Mouse (Mus musculus) liver, embryonic 13.5 days (tissue): ENCODE measurements around the gene Fkbp15. TPM values are rescaled to one million over a fixed set of nuclear protein-coding genes. Genes with fewer than 3 reads are reported as not detected.

Experiments
- ATAC-seq: fragments of 200-750 bp; cut with Nextera tagmentation; 2 replicates; pipeline ENCODE4 v1.8.0; 2017; ENCODE audit warnings: low read depth, mild to moderate bottlenecking, moderate number of reproducible peaks, moderate library complexity
- DNase-seq: peaks from one replicate; pipeline ENCODE4 v3.0.0; 2022
- H3K27ac ChIP-seq: fragments of 300-500 bp; sonication (generic); 2 replicates; pipeline ENCODE4 v1.5.1; 2015; ENCODE audit warnings: moderate library complexity, mild to moderate bottlenecking, inconsistent platforms
- H3K27me3 ChIP-seq: fragments of 300-500 bp; sonication (generic); 2 replicates; pipeline ENCODE4 v1.6.1; 2015; ENCODE audit warnings: mild to moderate bottlenecking, inconsistent platforms
- H3K36me3 ChIP-seq: fragments of 300-500 bp; sonication (generic); 2 replicates; pipeline ENCODE4 v1.6.1; 2015; ENCODE audit warnings: mild to moderate bottlenecking, inconsistent platforms
- H3K4me1 ChIP-seq: fragments of 300-500 bp; sonication (generic); replicated peaks from 2 replicates; pipeline ENCODE4 v1.6.1; 2015; ENCODE audit warnings: inconsistent platforms
- H3K4me2 ChIP-seq: fragments of 300-500 bp; sonication (generic); 2 replicates; pipeline ENCODE4 v1.6.1; 2015; ENCODE audit warnings: inconsistent platforms, mild to moderate bottlenecking, moderate library complexity
- H3K4me3 ChIP-seq: fragments of 300-500 bp; sonication (generic); replicated peaks from 2 replicates; pipeline ENCODE4 v1.5.1; 2015; ENCODE audit warnings: mild to moderate bottlenecking, inconsistent platforms
- H3K9ac ChIP-seq: fragments of 300-500 bp; sonication (generic); 2 replicates; pipeline ENCODE4 v1.6.1; 2015; ENCODE audit warnings: mild to moderate bottlenecking, inconsistent platforms
- H3K9me3 ChIP-seq: fragments of 300-500 bp; sonication (generic); replicated peaks from 2 replicates; pipeline ENCODE4 v1.6.1; 2016; ENCODE audit warnings: inconsistent platforms
- WGBS: fragments of 180-500 bp; shearing (Covaris S2); methylation state at CpG from one replicate; pipeline ENCODE4 v1.1.7; 2015; ENCODE audit not compliant: insufficient replicate concordance; 5-methylcytosine and 5-hydroxymethylcytosine counted together
- polyA plus RNA-seq: library from polyadenylated mRNA; unstranded; fragments of >200 nt; fragmentation: Nextera tagmentation; extraction: Ambion mirVana; gene quantifications from 2 replicates; pipeline ENCODE4 v1.2.1, GENCODE M21; 2015

Gene Fkbp15
- polyA plus RNA-seq, 1 experiment from 2014 or later, result 15.5 TPM

GRCm38 (mm10) chr4:62389592-62390512, 29.5 kb upstream of the Fkbp15 start:
- Histone ChIP-seq H3K4me1 (peaks cover 16% of the 10 kb centered on the region), H3K9me3 (no peaks in the 10 kb centered on the region), H3K4me3 (no peak overlapping the region), H3K4me2 (no peak overlapping the region), H3K9ac (no peak overlapping the region), H3K27ac (no peak overlapping the region), H3K36me3 (peaks cover 63% of the 10 kb centered on the region), H3K27me3 (no peaks in the 10 kb centered on the region)
- WGBS, result 62% methylated on average over 5 of the region's 5 CpGs
- no peak for DNase-seq
- ATAC-seq, result peak; percentile 41; the same call in 1 of the 2 replicates

GRCm38 (mm10) chr4:62385439-62385838, 25.1 kb upstream of the Fkbp15 start:
- no peaks in the 10 kb centered on the region for H3K27me3 ChIP-seq
- H3K4me3 ChIP-seq, result no peak overlapping the region
- H3K36me3 ChIP-seq, result peaks cover 37% of the 10 kb centered on the region
- H3K4me2 ChIP-seq, result no peak overlapping the region
- ATAC-seq (no peak), DNase-seq (no peak)
- H3K4me1 ChIP-seq, result peaks cover 43% of the 10 kb centered on the region
- no peaks in the 10 kb centered on the region for H3K9me3 ChIP-seq
- H3K9ac ChIP-seq, result no peak overlapping the region
- H3K27ac ChIP-seq, result no peak overlapping the region
- WGBS, result 75% methylated on average over 7 of the region's 7 CpGs

GRCm38 (mm10) chr4:62384159-62384558, 23.8 kb upstream of the Fkbp15 start:
- H3K27me3 ChIP-seq, result no peaks in the 10 kb centered on the region
- DNase-seq, result no peak
- H3K9me3 ChIP-seq, result no peaks in the 10 kb centered on the region
- H3K4me1 ChIP-seq, result peaks cover 39% of the 10 kb centered on the region
- no peak overlapping the region for H3K4me3 ChIP-seq
- no peak overlapping the region for H3K9ac ChIP-seq
- 0 out of 2 replicates have a peak overlapping the region, but pooled peaks have one; percentile 12 for H3K4me2 ChIP-seq
- H3K27ac ChIP-seq, result no peak overlapping the region; the same call in 1 of the 2 replicates
- WGBS, result 72% methylated on average over 1 of the region's 1 CpGs
- ATAC-seq, result peak; percentile 66
- peaks cover 35% of the 10 kb centered on the region for H3K36me3 ChIP-seq

GRCm38 (mm10) chr4:62383752-62384151, 23.4 kb upstream of the Fkbp15 start:
- 77% methylated on average over 7 of the region's 7 CpGs for WGBS
- ATAC-seq (peak; percentile 35), DNase-seq (no peak)
- Histone ChIP-seq H3K36me3 (peaks cover 31% of the 10 kb centered on the region), H3K4me1 (peaks cover 43% of the 10 kb centered on the region), H3K4me2 (0 out of 2 replicates have a peak overlapping the region, but pooled peaks have one; percentile 12), H3K27me3 (no peaks in the 10 kb centered on the region), H3K27ac (peak overlapping the region; percentile 31; the same call in 1 of the 2 replicates), H3K4me3 (no peak overlapping the region), H3K9me3 (no peaks in the 10 kb centered on the region), H3K9ac (no peak overlapping the region)

GRCm38 (mm10) chr4:62383207-62383606, 22.9 kb upstream of the Fkbp15 start:
- WGBS, result 63% methylated on average over 6 of the region's 6 CpGs
- no peak overlapping the region for H3K9ac ChIP-seq
- ATAC-seq (no peak), DNase-seq (no peak)
- H3K36me3 ChIP-seq, result peaks cover 26% of the 10 kb centered on the region
- no peak overlapping the region for H3K4me3 ChIP-seq
- H3K27me3 ChIP-seq, result no peaks in the 10 kb centered on the region
- no peak overlapping the region for H3K4me2 ChIP-seq
- no peaks in the 10 kb centered on the region for H3K9me3 ChIP-seq
- peaks cover 48% of the 10 kb centered on the region for H3K4me1 ChIP-seq
- H3K27ac ChIP-seq, result no peak overlapping the region

- H3K9ac ChIP-seq, result no peak overlapping the region
- H3K4me1 ChIP-seq, result peaks cover 61% of the 10 kb centered on the region
- H3K4me2 ChIP-seq, result no peak overlapping the region
- H3K36me3 ChIP-seq, result peaks cover 4% of the 10 kb centered on the region; the same call in 1 of the 2 replicates
- no peaks in the 10 kb centered on the region for H3K27me3 ChIP-seq
- no peak for DNase-seq
- ATAC-seq, result no peak
- 70% methylated on average over 9 of the region's 9 CpGs for WGBS
- no peaks in the 10 kb centered on the region for H3K9me3 ChIP-seq
- no peak overlapping the region for H3K4me3 ChIP-seq
- no peak overlapping the region for H3K27ac ChIP-seq
These were observed 19.5 kb upstream of the Fkbp15 start for GRCm38 (mm10) chr4:62379724-62380381.

GRCm38 (mm10) chr4:62376123-62376522, 15.8 kb upstream of the Fkbp15 start:
- Histone ChIP-seq H3K9ac (no peak overlapping the region), H3K4me1 (peaks cover 74% of the 10 kb centered on the region), H3K9me3 (no peaks in the 10 kb centered on the region), H3K4me2 (no peak overlapping the region), H3K27me3 (no peaks in the 10 kb centered on the region), H3K4me3 (no peak overlapping the region), H3K27ac (no peak overlapping the region), H3K36me3 (no peaks in the 10 kb centered on the region)
- 69% methylated on average over 2 of the region's 2 CpGs for WGBS
- ATAC-seq (no peak), DNase-seq (no peak)

GRCm38 (mm10) chr4:62374342-62374741, 14.0 kb upstream of the Fkbp15 start:
- DNase-seq, result no peak
- Histone ChIP-seq H3K36me3 (no peaks in the 10 kb centered on the region), H3K4me1 (peaks cover 79% of the 10 kb centered on the region), H3K9me3 (no peaks in the 10 kb centered on the region), H3K4me2 (0 out of 2 replicates have a peak overlapping the region, but pooled peaks have one; percentile 3), H3K27ac (peak overlapping the region; percentile 15; the same call in 1 of the 2 replicates), H3K9ac (no peak overlapping the region), H3K4me3 (no peak overlapping the region), H3K27me3 (no peaks in the 10 kb centered on the region)
- peak; percentile 66 for ATAC-seq
- WGBS, result 40% methylated on average over 4 of the region's 4 CpGs

DNA sequence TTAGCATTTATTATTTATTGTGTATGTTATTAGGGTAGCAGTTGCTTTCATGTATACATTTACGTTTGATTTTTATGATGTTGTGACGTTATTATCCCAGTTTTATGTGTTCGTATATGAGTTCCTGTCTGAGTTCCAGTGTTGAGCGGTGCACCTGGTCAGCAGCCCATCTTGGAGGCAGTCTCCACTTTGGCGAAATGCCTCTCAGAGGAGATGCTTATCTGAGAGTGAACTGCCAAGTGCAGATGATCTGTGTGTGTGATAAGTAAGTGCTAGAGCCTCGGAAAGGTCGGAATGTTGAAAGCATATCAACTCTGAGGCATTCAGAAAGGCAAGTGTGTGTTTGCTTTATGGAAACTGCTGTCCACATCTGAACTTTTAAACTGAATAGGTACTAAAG, 13.3 kb upstream of the Fkbp15 start:
- Histone ChIP-seq H3K27me3 (no peaks in the 10 kb centered on the region), H3K4me2 (no peak overlapping the region), H3K4me3 (no peak overlapping the region), H3K36me3 (no peaks in the 10 kb centered on the region), H3K4me1 (peaks cover 79% of the 10 kb centered on the region), H3K9ac (no peak overlapping the region), H3K9me3 (no peaks in the 10 kb centered on the region), H3K27ac (peak overlapping the region; percentile 34; the same call in 1 of the 2 replicates)
- ATAC-seq (no peak), DNase-seq (no peak)
- WGBS, result 67% methylated on average over 7 of the region's 7 CpGs

DNA sequence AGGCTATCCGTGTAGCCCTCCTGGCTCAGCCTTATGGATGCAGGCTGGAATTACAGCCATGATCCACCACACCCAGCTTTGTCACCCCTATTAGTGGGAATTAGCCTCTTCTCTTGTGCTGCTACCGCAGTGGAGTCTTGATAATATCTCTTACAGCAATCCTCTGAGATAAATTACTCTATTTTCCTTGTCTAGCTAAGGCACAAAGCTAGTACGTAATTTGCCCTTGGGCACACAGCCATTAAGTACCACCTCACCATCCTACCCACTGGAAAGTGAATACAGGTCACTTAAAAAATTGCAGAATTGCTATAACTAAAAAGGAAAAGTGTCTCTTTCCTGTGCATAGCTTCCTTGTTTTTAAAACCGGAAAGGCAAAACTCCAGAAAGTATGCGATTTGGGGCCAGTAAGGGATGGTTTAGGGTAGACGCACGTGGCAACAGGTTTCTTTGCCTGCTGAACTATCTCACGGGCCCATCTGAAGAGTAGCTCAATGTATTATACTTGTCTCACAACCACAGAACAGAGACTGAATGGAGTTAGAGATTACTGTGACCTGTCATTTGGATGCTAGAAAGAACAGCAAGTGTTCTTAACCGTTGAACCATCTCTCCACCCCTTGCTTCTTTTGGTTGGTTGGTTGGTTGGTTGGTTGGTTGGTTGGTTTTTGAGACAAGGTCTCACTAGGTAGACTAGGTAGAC, 12.6 kb upstream of the Fkbp15 start:
- Histone ChIP-seq H3K4me3 (no peak overlapping the region), H3K36me3 (no peaks in the 10 kb centered on the region), H3K9me3 (no peaks in the 10 kb centered on the region), H3K27me3 (no peaks in the 10 kb centered on the region), H3K9ac (0 out of 2 replicates have a peak overlapping the region, but pooled peaks have one; percentile 22), H3K4me1 (peaks cover 79% of the 10 kb centered on the region), H3K4me2 (peak overlapping the region; percentile 4; the same call in 1 of the 2 replicates), H3K27ac (peak overlapping the region; percentile 56)
- 37% methylated on average over 9 of the region's 9 CpGs for WGBS
- peak; percentile 24 for DNase-seq
- peak; percentile 50 for ATAC-seq

GRCm38 (mm10) chr4:62372410-62372809, 12.1 kb upstream of the Fkbp15 start:
- Histone ChIP-seq H3K36me3 (no peaks in the 10 kb centered on the region), H3K27me3 (no peaks in the 10 kb centered on the region), H3K4me1 (peaks cover 83% of the 10 kb centered on the region), H3K27ac (peak overlapping the region; percentile 56), H3K4me3 (no peak overlapping the region), H3K4me2 (peak overlapping the region; percentile 4; the same call in 1 of the 2 replicates), H3K9ac (0 out of 2 replicates have a peak overlapping the region, but pooled peaks have one; percentile 22), H3K9me3 (no peaks in the 10 kb centered on the region)
- ATAC-seq, result no peak
- WGBS, result 67% methylated on average over 1 of the region's 1 CpGs
- DNase-seq, result no peak
